Mouse (Mus musculus) liver, embryonic 13.5 days (tissue): ENCODE measurements around the gene Tectb. TPM values are rescaled to one million over a fixed set of nuclear protein-coding genes. Genes with fewer than 3 reads are reported as not detected.

Experiments used
- ATAC-seq: fragments of 200-750 bp; cut with Nextera tagmentation; 2 replicates; pipeline ENCODE4 v1.8.0; 2017; ENCODE audit warnings: low read depth, mild to moderate bottlenecking, moderate number of reproducible peaks, moderate library complexity
- DNase-seq: peaks from one replicate; pipeline ENCODE4 v3.0.0; 2022
- H3K27ac ChIP-seq: fragments of 300-500 bp; sonication (generic); 2 replicates; pipeline ENCODE4 v1.5.1; 2015; ENCODE audit warnings: moderate library complexity, mild to moderate bottlenecking, inconsistent platforms
- H3K27me3 ChIP-seq: fragments of 300-500 bp; sonication (generic); 2 replicates; pipeline ENCODE4 v1.6.1; 2015; ENCODE audit warnings: mild to moderate bottlenecking, inconsistent platforms
- H3K36me3 ChIP-seq: fragments of 300-500 bp; sonication (generic); 2 replicates; pipeline ENCODE4 v1.6.1; 2015; ENCODE audit warnings: mild to moderate bottlenecking, inconsistent platforms
- H3K4me1 ChIP-seq: fragments of 300-500 bp; sonication (generic); replicated peaks from 2 replicates; pipeline ENCODE4 v1.6.1; 2015; ENCODE audit warnings: inconsistent platforms
- H3K4me2 ChIP-seq: fragments of 300-500 bp; sonication (generic); 2 replicates; pipeline ENCODE4 v1.6.1; 2015; ENCODE audit warnings: inconsistent platforms, mild to moderate bottlenecking, moderate library complexity
- H3K4me3 ChIP-seq: fragments of 300-500 bp; sonication (generic); replicated peaks from 2 replicates; pipeline ENCODE4 v1.5.1; 2015; ENCODE audit warnings: mild to moderate bottlenecking, inconsistent platforms
- H3K9ac ChIP-seq: fragments of 300-500 bp; sonication (generic); 2 replicates; pipeline ENCODE4 v1.6.1; 2015; ENCODE audit warnings: mild to moderate bottlenecking, inconsistent platforms
- H3K9me3 ChIP-seq: fragments of 300-500 bp; sonication (generic); replicated peaks from 2 replicates; pipeline ENCODE4 v1.6.1; 2016; ENCODE audit warnings: inconsistent platforms
- WGBS: fragments of 180-500 bp; shearing (Covaris S2); methylation state at CpG from one replicate; pipeline ENCODE4 v1.1.7; 2015; ENCODE audit not compliant: insufficient replicate concordance; 5-methylcytosine and 5-hydroxymethylcytosine counted together
- microRNA-seq: library from miRNA; unstranded; fragments of <30 nt; microRNA quantifications from one replicate; pipeline ENCODE4, GENCODE M21; 2016
- polyA plus RNA-seq: library from polyadenylated mRNA; unstranded; fragments of >200 nt; fragmentation: Nextera tagmentation; extraction: Ambion mirVana; gene quantifications from 2 replicates; pipeline ENCODE4 v1.2.1, GENCODE M21; 2015

Tectb gene
- polyA plus RNA-seq, 1 experiment from 2014 or later, result not detected

DNA sequence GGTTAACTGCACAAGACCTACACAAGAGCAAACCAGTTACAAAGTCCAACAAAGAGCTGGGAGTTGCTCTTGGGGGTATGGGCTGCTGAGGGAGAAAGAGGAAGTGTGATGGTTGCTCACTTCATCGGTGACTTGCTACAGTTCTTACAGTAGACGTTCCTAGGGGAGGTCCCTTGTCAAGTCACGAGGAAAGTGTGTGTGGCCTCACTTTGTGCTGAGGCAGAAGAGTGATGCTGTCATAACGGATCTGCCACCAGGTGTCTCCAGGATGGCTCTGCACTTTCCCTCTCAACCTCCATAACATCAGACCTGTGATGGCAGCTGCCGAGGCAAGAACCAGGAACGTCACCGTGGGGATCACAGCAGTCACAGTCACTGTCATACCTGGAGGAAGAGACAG is 46.6 kb downstream of the Tectb start:
- no peak overlapping the region for H3K27ac ChIP-seq
- H3K36me3 ChIP-seq, result no peaks in the 10 kb centered on the region
- no peak for ATAC-seq

GRCm38 (mm10) chr19:55231081-55231480 is 50.5 kb downstream of the Tectb start:
- H3K27ac ChIP-seq, result peak overlapping the region; percentile 12; the same call in 1 of the 2 replicates
- 62% methylated on average over 10 of the region's 10 CpGs for WGBS
- H3K4me1 ChIP-seq, result peaks cover 30% of the 10 kb centered on the region
- H3K9ac ChIP-seq, result no peak overlapping the region
- H3K9me3 ChIP-seq, result no peaks in the 10 kb centered on the region
- DNase-seq, result no peak
- no peak for ATAC-seq
- no peak overlapping the region for H3K4me3 ChIP-seq
- H3K4me2 ChIP-seq, result no peak overlapping the region
- H3K27me3 ChIP-seq, result no peaks in the 10 kb centered on the region
- no peaks in the 10 kb centered on the region for H3K36me3 ChIP-seq

More for the DNA sequence above, 46.6 kb downstream of the Tectb start:
- no peak overlapping the region for H3K9ac ChIP-seq
- no peaks in the 10 kb centered on the region for H3K9me3 ChIP-seq
- H3K4me3 ChIP-seq, result no peak overlapping the region
- H3K4me1 ChIP-seq, result peaks cover 15% of the 10 kb centered on the region; the same call in 1 of the 2 replicates
- WGBS, result 64% methylated on average over 7 of the region's 7 CpGs
- H3K27me3 ChIP-seq, result peaks cover 15% of the 10 kb centered on the region; the same call in 1 of the 2 replicates
- H3K4me2 ChIP-seq, result no peak overlapping the region
- DNase-seq, result no peak

GRCm38 (mm10) chr19:55232136-55232535 is 51.6 kb downstream of the Tectb start:
- Histone ChIP-seq H3K4me2 (no peak overlapping the region), H3K9ac (no peak overlapping the region), H3K36me3 (no peaks in the 10 kb centered on the region), H3K9me3 (no peaks in the 10 kb centered on the region), H3K27me3 (no peaks in the 10 kb centered on the region), H3K4me3 (no peak overlapping the region), H3K27ac (peak overlapping the region; percentile 53), H3K4me1 (peaks cover 30% of the 10 kb centered on the region)
- ATAC-seq (peak; percentile 62), DNase-seq (no peak)
- WGBS, result 52% methylated on average over 8 of the region's 8 CpGs

DNA sequence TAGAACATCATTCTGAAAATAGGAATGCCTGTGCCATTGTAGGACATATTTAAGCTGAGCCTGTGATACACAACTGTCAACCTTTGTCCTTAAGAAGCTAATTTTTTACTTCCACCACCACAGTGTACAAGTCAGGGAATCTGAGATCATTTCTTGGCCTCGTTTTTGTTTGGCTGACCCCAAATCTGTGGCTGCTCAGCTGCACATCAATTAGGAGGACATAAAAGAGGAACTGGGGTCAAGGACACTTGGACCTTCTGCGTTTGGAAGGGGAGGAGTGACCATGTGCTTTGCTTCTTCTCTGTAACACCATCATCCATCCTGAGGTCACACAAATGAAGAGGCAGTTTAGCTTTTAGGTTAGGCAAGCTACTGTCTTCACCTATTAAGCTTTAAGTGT is 55.5 kb downstream of the Tectb start:
- no peaks in the 10 kb centered on the region for H3K9me3 ChIP-seq
- H3K4me2 ChIP-seq, result no peak overlapping the region
- no peak for ATAC-seq
- H3K4me1 ChIP-seq, result peaks cover 23% of the 10 kb centered on the region
- DNase-seq, result no peak
- H3K27me3 ChIP-seq, result peaks cover 7% of the 10 kb centered on the region
- WGBS, result 13% methylated on average over 2 of the region's 2 CpGs
- no peaks in the 10 kb centered on the region for H3K36me3 ChIP-seq
- no peak overlapping the region for H3K27ac ChIP-seq
- H3K9ac ChIP-seq, result no peak overlapping the region
- H3K4me3 ChIP-seq, result no peak overlapping the region

- Histone ChIP-seq H3K36me3 (no peaks in the 10 kb centered on the region), H3K27ac (no peak overlapping the region), H3K27me3 (peaks cover 7% of the 10 kb centered on the region), H3K4me3 (no peak overlapping the region), H3K4me1 (peaks cover 24% of the 10 kb centered on the region), H3K9ac (no peak overlapping the region), H3K9me3 (no peaks in the 10 kb centered on the region), H3K4me2 (no peak overlapping the region)
- 59% methylated on average over 5 of the region's 5 CpGs for WGBS
- no peak for ATAC-seq
- DNase-seq, result no peak
Measured at GRCm38 (mm10) chr19:55236564-55236963, 56.0 kb downstream of the Tectb start.

DNA sequence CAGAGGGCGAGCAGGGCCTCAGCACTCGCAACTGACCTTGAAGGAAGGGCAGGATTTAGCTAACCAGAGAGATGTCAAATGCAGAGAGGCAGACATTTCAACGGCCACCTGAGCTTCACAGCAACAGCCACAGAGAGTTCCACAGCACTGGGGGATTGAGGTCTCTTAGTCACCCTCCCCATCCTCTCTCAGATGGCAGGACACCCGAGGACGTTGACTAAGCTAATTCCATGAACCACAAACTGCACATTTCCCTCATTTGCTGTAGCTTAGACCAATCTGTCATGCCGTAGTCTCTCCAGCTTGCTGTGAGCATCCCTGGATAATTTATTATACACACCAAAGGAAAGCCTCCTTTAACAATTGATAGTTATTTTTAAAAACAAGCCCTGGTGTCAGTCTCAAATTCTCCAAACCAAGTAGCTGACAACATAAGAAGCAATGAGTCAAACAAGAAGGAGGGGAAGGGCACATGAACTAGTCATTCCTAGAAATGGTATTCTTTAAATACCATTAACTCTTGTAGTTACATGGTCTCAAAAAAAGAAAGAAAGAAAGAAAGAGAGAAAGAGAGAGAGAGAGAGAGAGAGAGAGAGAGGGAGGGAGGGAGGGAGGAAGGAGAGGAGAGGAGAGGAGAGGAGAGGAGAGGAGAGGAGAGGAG is 59.4 kb downstream of the Tectb start:
- DNase-seq, result no peak
- ATAC-seq, result no peak
- Histone ChIP-seq H3K4me3 (no peak overlapping the region), H3K4me1 (peaks cover 14% of the 10 kb centered on the region), H3K9ac (no peak overlapping the region), H3K9me3 (no peaks in the 10 kb centered on the region), H3K4me2 (no peak overlapping the region), H3K36me3 (no peaks in the 10 kb centered on the region), H3K27ac (no peak overlapping the region), H3K27me3 (peaks cover 11% of the 10 kb centered on the region)
- 61% methylated on average over 6 of the region's 6 CpGs for WGBS

GRCm38 (mm10) chr19:55241186-55241645 is 60.7 kb downstream of the Tectb start, which contains the start of gene Gucy2g:
TSS of gene Gucy2g (minus strand) at chr19:55241236.
- peaks cover 11% of the 10 kb centered on the region for H3K27me3 ChIP-seq
- 72% methylated on average over 6 of the region's 6 CpGs for WGBS
- peaks cover 18% of the 10 kb centered on the region for H3K4me1 ChIP-seq
- no peak within 1 kb of the TSS for H3K27ac ChIP-seq
- H3K36me3 ChIP-seq, result no peaks in the 10 kb centered on the region
- no peak within 1 kb of the TSS for H3K9ac ChIP-seq
- ATAC-seq, result no peak
- H3K9me3 ChIP-seq, result no peaks in the 10 kb centered on the region
- no peak within 1 kb of the TSS for H3K4me3 ChIP-seq
- DNase-seq, result no peak
- H3K4me2 ChIP-seq, result no peak within 1 kb of the TSS

- Histone ChIP-seq H3K27ac (peak overlapping the region; percentile 6; the same call in 1 of the 2 replicates), H3K27me3 (peaks cover 8% of the 10 kb centered on the region), H3K4me1 (peaks cover 35% of the 10 kb centered on the region), H3K4me2 (no peak overlapping the region), H3K9me3 (no peaks in the 10 kb centered on the region), H3K9ac (no peak overlapping the region), H3K36me3 (no peaks in the 10 kb centered on the region), H3K4me3 (no peak overlapping the region)
- peak; percentile 15 for DNase-seq
- peak; percentile 77 for ATAC-seq
- WGBS, result 16% methylated on average over 7 of the region's 7 CpGs
Measured at GRCm38 (mm10) chr19:55244791-55245231, 64.3 kb downstream of the Tectb start.

Small RNA genes lying within 50 kb of the gene (microRNA-seq; reads per million reads assigned to microRNA genes)
- 2.9 reads per million, percentile 3 among the genes with 10 or more reads in this experiment for gene Mir6715

Other genes starting within 250 kb of the Tectb start
- 16.6 and 21.5 TPM in 2 replicates for gene Gpam, start 53.5 kb upstream of the Tectb start, polyA plus RNA-seq
- gene Gucy2g, start 60.5 kb downstream of the Tectb start, polyA plus RNA-seq, result not detected in 2 replicates
- 116 and 134 TPM in 2 replicates for gene Acsl5, start 71.2 kb downstream of the Tectb start, polyA plus RNA-seq
- 64.9 and 74.9 TPM in 2 replicates for gene Zdhhc6, start 135.3 kb downstream of the Tectb start, polyA plus RNA-seq
- 16.7 and 18.2 TPM in 2 replicates for gene Vti1a, start 135.6 kb downstream of the Tectb start, polyA plus RNA-seq